Mouse (Mus musculus) brain, adult 2 months (tissue): ENCODE measurements at regions not wholly inside any gene's neighbourhood (a gene's known extent, or its start where the extent isn't known, plus 50 kb on each side); places are given as distances from the start of the nearest gene placed in this dataset.
"Not testable (repeated sequence)": the region's sequence is repeated elsewhere in the genome, so short reads cannot be mapped to it uniquely, and the experiment has no call there.

Experiments used
- DNase-seq: peaks from one replicate; pipeline ENCODE4 v3.0.0; 2011; ENCODE audit warnings: low read depth, low spot score

GRCm38 (mm10) chr6:82143496-82143895, 102.7 kb downstream of the Eva1a start:
- DNase-seq = no peak

GRCm38 (mm10) chr6:82150051-82150450, 109.2 kb downstream of the Eva1a start:
- DNase-seq = no peak

- DNase-seq = no peak
Observed at GRCm38 (mm10) chr6:82170349-82171080, 129.7 kb downstream of the Eva1a start.

- DNase-seq = no peak
Observed at GRCm38 (mm10) chr6:82174943-82175342, 134.1 kb downstream of the Eva1a start.

GRCm38 (mm10) chr6:82200130-82200529, 159.3 kb downstream of the Eva1a start:
- no peak for DNase-seq

- peak; percentile 54 for DNase-seq
Observed at GRCm38 (mm10) chr6:82204821-82205566, 164.2 kb downstream of the Eva1a start.

- peak; percentile 46 for DNase-seq
Observed at GRCm38 (mm10) chr6:82237834-82238233, 164.3 kb upstream of the Tacr1 start.

- DNase-seq = no peak
Observed at GRCm38 (mm10) chr6:82240584-82241245, 161.4 kb upstream of the Tacr1 start.

GRCm38 (mm10) chr6:82247652-82248051, 154.5 kb upstream of the Tacr1 start:
- DNase-seq = not testable (repeated sequence)

GRCm38 (mm10) chr6:82284494-82284893, 117.6 kb upstream of the Tacr1 start:
- DNase-seq = no peak

- peak; percentile 35 for DNase-seq
Observed at GRCm38 (mm10) chr6:82285233-82285632, 116.9 kb upstream of the Tacr1 start.

GRCm38 (mm10) chr6:82293507-82293906, 108.6 kb upstream of the Tacr1 start:
- DNase-seq = peak; percentile 13

GRCm38 (mm10) chr6:82296673-82297328, 105.3 kb upstream of the Tacr1 start:
- DNase-seq = no peak

- not testable (repeated sequence) for DNase-seq
Observed at GRCm38 (mm10) chr6:82302241-82302640, 99.9 kb upstream of the Tacr1 start.

- no peak for DNase-seq
Observed at GRCm38 (mm10) chr6:82313691-82314090, 88.4 kb upstream of the Tacr1 start.
